Mouse (Mus musculus): Measurements from ENCODE around the gene Itga10.

GRCm38 (mm10) chr3:96635906-96636305 lies 9.5 kb upstream of the Itga10 start:
- no peak for TF ChIP-seq CTCF (IDR thresholded peaks at IDR 0.05)
- no peak for TF ChIP-seq EP300 (IDR thresholded peaks at IDR 0.05)
